Mouse (Mus musculus): Measurements from ENCODE around the gene Sh2b3. TPM values are rescaled to one million over a fixed set of nuclear protein-coding genes. Genes with fewer than 3 reads are reported as not detected.

Sh2b3 gene
- total and polyA plus RNA-seq, 3 experiments = 22.8 to 38.3 (median 35.4) TPM

DNA sequence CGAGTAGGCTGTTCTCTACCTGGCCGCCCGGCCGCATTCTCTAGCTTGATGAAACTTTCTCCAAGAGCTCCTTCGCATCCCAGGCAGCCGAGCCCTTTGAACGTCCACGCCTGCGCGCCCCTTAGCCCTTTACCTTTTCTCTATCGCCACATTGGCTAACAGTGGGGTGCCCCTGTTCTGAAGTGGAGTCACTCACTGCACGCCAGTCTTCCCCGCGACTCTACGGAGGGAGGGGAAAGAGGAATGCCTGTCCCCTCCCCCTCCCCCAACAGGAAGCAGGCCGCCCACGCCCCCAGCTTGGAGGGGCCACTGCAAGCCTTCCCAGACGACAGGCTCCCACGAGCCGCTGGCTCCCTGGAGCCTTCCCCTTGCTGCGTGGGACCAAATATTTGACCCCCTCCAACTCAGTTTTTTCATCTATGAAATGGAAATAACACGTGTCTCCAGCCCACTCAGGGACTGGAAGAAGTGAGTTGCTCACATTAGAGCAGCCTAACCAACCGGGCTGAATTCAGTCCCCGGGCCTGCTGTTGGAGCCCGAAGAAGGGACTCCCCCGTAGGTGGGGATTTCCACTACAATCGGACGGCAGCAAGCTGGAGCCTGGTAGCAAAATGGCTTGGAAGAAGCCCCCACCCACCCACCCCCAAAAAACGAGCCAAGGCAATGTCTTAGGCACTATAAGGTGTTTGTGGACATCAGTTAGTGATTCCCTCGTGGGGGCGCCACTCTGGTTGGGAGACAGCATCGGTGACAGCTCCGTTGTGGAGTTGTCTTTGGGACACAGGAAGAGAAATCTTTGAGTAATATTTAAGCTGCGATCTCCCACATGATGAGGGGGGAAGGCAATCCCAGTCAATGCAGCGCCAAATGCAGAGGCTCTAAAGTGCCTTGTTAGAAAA is at the start of gene Sh2b3 (continued):
- TF ChIP-seq BHLHE40 (IDR thresholded peaks at IDR 0.05; ENCODE audit: low read depth, low read length) = peak; percentile 78

DNA sequence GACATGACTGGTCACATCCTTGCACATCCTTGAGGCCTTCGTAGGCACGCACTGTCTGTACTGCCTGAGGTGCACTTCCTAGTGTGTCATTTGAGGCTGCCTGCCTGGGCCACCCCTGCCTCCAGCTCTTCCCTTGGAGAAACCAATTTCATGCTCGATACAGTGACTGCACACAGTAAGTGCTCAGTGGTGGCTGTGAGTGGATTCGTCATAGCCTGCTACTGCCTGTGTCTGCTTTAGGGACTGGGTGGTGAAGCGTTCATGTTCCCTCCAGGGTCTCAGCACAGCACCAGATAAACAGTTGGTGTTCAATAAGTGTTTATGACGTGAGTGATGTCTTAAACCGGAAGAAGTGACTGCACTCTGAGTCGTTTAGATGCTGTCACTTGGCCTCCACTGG is 45.9 kb upstream of the Sh2b3 start:
- Histone ChIP-seq H3K9ac (ENCODE audit: insufficient read depth, low read depth) (no peak overlapping the region), H3K27me3 (replicated peaks) (peaks cover 42% of the 10 kb centered on the region), H3K4me2 (ENCODE audit: insufficient read depth, low read depth, poor library complexity, severe bottlenecking) (no peak overlapping the region), H3K4me1 (ENCODE audit: control insufficient read depth in 1 of 2, insufficient read depth in 2 of 2) (peaks cover 9 to 15% of the 10 kb centered on the region in 2 experiments; a peak in 3 of 4 replicates), H3K9me3 (replicated peaks; ENCODE audit: low read length) (peaks cover 31% of the 10 kb centered on the region), H3K27ac (ENCODE audit: insufficient read depth, low read depth) (no peak overlapping the region), H3K79me2 (replicated peaks; ENCODE audit: control insufficient read depth, extremely low read depth, insufficient read depth, poor library complexity, severe bottlenecking) (no peaks in the 10 kb centered on the region), H3K4me3 (replicated peaks in 1 of 3; ENCODE audit: low read depth in 2 of 3, low read length in 2 of 3, poor library complexity in 1 of 3) (no peak overlapping the region), H3K36me3 (replicated peaks in 1 of 2; ENCODE audit: control insufficient read depth in 1 of 2, insufficient read depth in 1 of 2, low read length in 1 of 2) (no peaks in the 10 kb centered on the region)
- DNase-seq (ENCODE audit: extremely low read depth) = no peak
- in situ Hi-C loops (cut with MboI; ENCODE audit: low pct_ligation_motif_present, low pct_unique_long_range_greater_than_20kb, low sequenced_read_pairs) (no loop called here), dilution Hi-C loops (cut with MboI; ENCODE audit: extremely low pct_ligation_motif_present, extremely low pct_unique_long_range_greater_than_20kb, low sequenced_read_pairs) (no loop called here)
- TF ChIP-seq KAT2A (IDR thresholded peaks at IDR 0.05; ENCODE audit: insufficient replicate concordance, low read length) (no peak), PAX5 (IDR thresholded peaks at IDR 0.05; ENCODE audit: low read length) (no peak), JUN (IDR thresholded peaks at IDR 0.05; ENCODE audit: insufficient read depth, low read depth, low read length) (no peak), BHLHE40 (IDR thresholded peaks at IDR 0.05; ENCODE audit: low read depth, low read length) (no peak), CHD2 (IDR thresholded peaks at IDR 0.05; ENCODE audit: low read length) (no peak), MAX (IDR thresholded peaks at IDR 0.05; ENCODE audit: low read length) (no peak), ZKSCAN1 (IDR thresholded peaks at IDR 0.05; ENCODE audit: borderline replicate concordance, low read depth, low read length) (no peak), USF2 (conservative IDR thresholded peaks at IDR 0.05; ENCODE audit: low read depth, low read length) (no peak), ETS1 (conservative IDR thresholded peaks at IDR 0.05; ENCODE audit: low read depth, low read length) (no peak), NELFE (IDR thresholded peaks at IDR 0.05; ENCODE audit: low read depth, low read length) (no peak), IRF4 (IDR thresholded peaks at IDR 0.05; ENCODE audit: low read depth, low read length) (no peak), SIN3A (IDR thresholded peaks at IDR 0.05; ENCODE audit: low read length) (no peak), RCOR1 (conservative IDR thresholded peaks at IDR 0.05; ENCODE audit: low read depth, low read length) (no peak), NRF1 (IDR thresholded peaks at IDR 0.05; ENCODE audit: low read depth, low read length) (no peak), MXI1 (IDR thresholded peaks at IDR 0.05; ENCODE audit: low read depth, low read length) (no peak), RAD21 (IDR thresholded peaks at IDR 0.05; ENCODE audit: low read depth, low read length) (no peak), MEF2A (IDR thresholded peaks at IDR 0.05; ENCODE audit: borderline replicate concordance, low read depth, low read length) (no peak)
